Mouse (Mus musculus) gastrocnemius, adult 8-10 months (tissue): ENCODE results near the gene Prrc2a. TPM values are rescaled to one million over a fixed set of nuclear protein-coding genes. Genes with fewer than 3 reads are reported as not detected.

Experiments used
- DNase-seq, 2 experiments: peaks; one replicate each; pipeline ENCODE4 v3.0.0; 2022; ENCODE audit warnings: low spot score in 2 of 2
- total RNA-seq, 4 experiments: library from RNA; stranded (reverse); gene quantifications; 2 replicates each; pipeline ENCODE4 v1.2.4; 2022

Gene Prrc2a
- 10 to 100 TPM; 90.5 to 98.3 (median 94.6) TPM for total RNA-seq

- DNase-seq: peak; percentile 96 to 98
Observed at GRCm38 (mm10) chr17:35164568-35165450, at the start of gene Prrc2a. Prrc2a (minus strand) TSS chr17:35164897.

- no peak for DNase-seq
Observed at GRCm38 (mm10) chr17:35213071-35213470, 48.4 kb upstream of the Prrc2a start.

- DNase-seq: no peak
Observed at GRCm38 (mm10) chr17:35210593-35210992, 45.9 kb upstream of the Prrc2a start.

- no peak for DNase-seq
Observed at GRCm38 (mm10) chr17:35209785-35210535, 45.3 kb upstream of the Prrc2a start.

GRCm38 (mm10) chr17:35205380-35205769 is 40.7 kb upstream of the Prrc2a start:
- no peak for DNase-seq

- DNase-seq: no peak
Observed at GRCm38 (mm10) chr17:35204494-35205379, 40.0 kb upstream of the Prrc2a start, which contains the start of gene Lta. Lta (minus strand) TSS chr17:35205351.

- DNase-seq: no peak
Observed at GRCm38 (mm10) chr17:35202442-35202841, 37.7 kb upstream of the Prrc2a start.

- peak in 1 of 2 experiments; percentile 32 for DNase-seq
Observed at GRCm38 (mm10) chr17:35201787-35202186, 37.1 kb upstream of the Prrc2a start, which contains the start of gene Tnf. Tnf (minus strand) TSS chr17:35202007.

- DNase-seq: no peak
Observed at GRCm38 (mm10) chr17:35201128-35201527, 36.4 kb upstream of the Prrc2a start.

GRCm38 (mm10) chr17:35200398-35200797 is 35.7 kb upstream of the Prrc2a start:
- DNase-seq: no peak

GRCm38 (mm10) chr17:35198946-35199345 is 34.2 kb upstream of the Prrc2a start:
- DNase-seq: no peak

- no peak for DNase-seq
Observed at GRCm38 (mm10) chr17:35198029-35198428, 33.3 kb upstream of the Prrc2a start.

GRCm38 (mm10) chr17:35197126-35197525 is 32.4 kb upstream of the Prrc2a start:
- DNase-seq: no peak

- no peak for DNase-seq
Observed at GRCm38 (mm10) chr17:35196321-35196641, 31.6 kb upstream of the Prrc2a start.

GRCm38 (mm10) chr17:35195631-35196320 is 31.1 kb upstream of the Prrc2a start:
- DNase-seq: peak; percentile 57 to 73

GRCm38 (mm10) chr17:35194844-35195630 is 30.3 kb upstream of the Prrc2a start:
- DNase-seq: no peak

GRCm38 (mm10) chr17:35193881-35194843 is 29.5 kb upstream of the Prrc2a start, which contains the start of gene Ltb:
Ltb (plus strand) TSS chr17:35194439.
- DNase-seq: no peak

- no peak for DNase-seq
Observed at GRCm38 (mm10) chr17:35192924-35193323, 28.2 kb upstream of the Prrc2a start.

- DNase-seq: no peak
Observed at GRCm38 (mm10) chr17:35191723-35192122, 27.0 kb upstream of the Prrc2a start.
